Mouse (Mus musculus): ENCODE results near the gene Mesd. TPM values are rescaled to one million over a fixed set of nuclear protein-coding genes. Genes with fewer than 3 reads are reported as not detected.

The Mesd gene
- polyA plus RNA-seq, 1 experiment from 2014 or later, result 56.2 TPM

- H3K4me1 ChIP-seq (ENCODE audit: control insufficient read depth, insufficient read depth, low read length), result no peaks in the 10 kb centered on the region
- no peak overlapping the region for H3K9ac ChIP-seq (ENCODE audit: low read length)
- H3K4me3 ChIP-seq (ENCODE audit: low read depth, low read length), result no peak overlapping the region
- H3K27ac ChIP-seq (ENCODE audit: low read depth, low read length), result no peak overlapping the region
- no peaks in the 10 kb centered on the region for H3K27me3 ChIP-seq (replicated peaks; ENCODE audit: control insufficient read depth, insufficient read depth, low read length)
- H3K9me3 ChIP-seq (replicated peaks; ENCODE audit: control insufficient read depth, low read length), result no peaks in the 10 kb centered on the region
- DNase-seq (ENCODE audit: low spot score) (no peak), ATAC-seq (no peak)
- WGBS, result 76% methylated on average over 3 of the region's 3 CpGs
- peaks cover 59% of the 10 kb centered on the region for H3K36me3 ChIP-seq (ENCODE audit: control insufficient read depth, insufficient read depth, low read length)
- H3K4me2 ChIP-seq (ENCODE audit: low read length), result no peak overlapping the region
Measured at GRCm38 (mm10) chr7:83900519-83900918, 16.3 kb downstream of the Mesd start.

GRCm38 (mm10) chr7:83901425-83901824, 17.2 kb downstream of the Mesd start:
- WGBS, result 90% methylated on average over 4 of the region's 4 CpGs
- H3K36me3 ChIP-seq (ENCODE audit: control insufficient read depth, insufficient read depth, low read length), result peaks cover 50% of the 10 kb centered on the region

GRCm38 (mm10) chr7:83902296-83903145, 18.3 kb downstream of the Mesd start:
- H3K36me3 ChIP-seq (ENCODE audit: control insufficient read depth, insufficient read depth, low read length), result peaks cover 41% of the 10 kb centered on the region
- no peaks in the 10 kb centered on the region for H3K9me3 ChIP-seq (replicated peaks; ENCODE audit: control insufficient read depth, low read length)
- H3K27ac ChIP-seq (ENCODE audit: low read depth, low read length), result no peak overlapping the region
- no peak overlapping the region for H3K4me3 ChIP-seq (ENCODE audit: low read depth, low read length)
- DNase-seq (ENCODE audit: low spot score), result no peak
- H3K4me1 ChIP-seq (ENCODE audit: control insufficient read depth, insufficient read depth, low read length), result no peaks in the 10 kb centered on the region
- no peaks in the 10 kb centered on the region for H3K27me3 ChIP-seq (replicated peaks; ENCODE audit: control insufficient read depth, insufficient read depth, low read length)
- ATAC-seq, result no peak
- no peak overlapping the region for H3K4me2 ChIP-seq (ENCODE audit: low read length)
- H3K9ac ChIP-seq (ENCODE audit: low read length), result no peak overlapping the region
- 72% methylated on average over 5 of the region's 5 CpGs for WGBS

More at GRCm38 (mm10) chr7:83901425-83901824, 17.2 kb downstream of the Mesd start:
- DNase-seq (ENCODE audit: low spot score) (no peak), ATAC-seq (no peak)
- H3K9me3 ChIP-seq (replicated peaks; ENCODE audit: control insufficient read depth, low read length), result no peaks in the 10 kb centered on the region
- H3K4me2 ChIP-seq (ENCODE audit: low read length), result no peak overlapping the region
- no peaks in the 10 kb centered on the region for H3K27me3 ChIP-seq (replicated peaks; ENCODE audit: control insufficient read depth, insufficient read depth, low read length)
- H3K9ac ChIP-seq (ENCODE audit: low read length), result no peak overlapping the region
- H3K4me1 ChIP-seq (ENCODE audit: control insufficient read depth, insufficient read depth, low read length), result no peaks in the 10 kb centered on the region
- H3K27ac ChIP-seq (ENCODE audit: low read depth, low read length), result no peak overlapping the region
- no peak overlapping the region for H3K4me3 ChIP-seq (ENCODE audit: low read depth, low read length)

GRCm38 (mm10) chr7:83904831-83905230, 20.6 kb downstream of the Mesd start:
- Histone ChIP-seq H3K4me1 (ENCODE audit: control insufficient read depth, insufficient read depth, low read length) (no peaks in the 10 kb centered on the region), H3K27ac (ENCODE audit: low read depth, low read length) (no peak overlapping the region), H3K9me3 (replicated peaks; ENCODE audit: control insufficient read depth, low read length) (no peaks in the 10 kb centered on the region), H3K27me3 (replicated peaks; ENCODE audit: control insufficient read depth, insufficient read depth, low read length) (no peaks in the 10 kb centered on the region), H3K4me2 (ENCODE audit: low read length) (no peak overlapping the region), H3K36me3 (ENCODE audit: control insufficient read depth, insufficient read depth, low read length) (peaks cover 18% of the 10 kb centered on the region), H3K9ac (ENCODE audit: low read length) (no peak overlapping the region), H3K4me3 (ENCODE audit: low read depth, low read length) (no peak overlapping the region)
- 92% methylated on average over 3 of the region's 3 CpGs for WGBS
- DNase-seq (ENCODE audit: low spot score) (no peak), ATAC-seq (no peak)

GRCm38 (mm10) chr7:83911909-83912308, 27.6 kb downstream of the Mesd start:
- H3K27me3 ChIP-seq (replicated peaks; ENCODE audit: control insufficient read depth, insufficient read depth, low read length), result no peaks in the 10 kb centered on the region
- H3K9ac ChIP-seq (ENCODE audit: low read length), result no peak overlapping the region
- ATAC-seq, result no peak
- H3K36me3 ChIP-seq (ENCODE audit: control insufficient read depth, insufficient read depth, low read length), result no peaks in the 10 kb centered on the region
- no peaks in the 10 kb centered on the region for H3K9me3 ChIP-seq (replicated peaks; ENCODE audit: control insufficient read depth, low read length)
- no peak overlapping the region for H3K27ac ChIP-seq (ENCODE audit: low read depth, low read length)
- DNase-seq (ENCODE audit: low spot score), result no peak
- H3K4me3 ChIP-seq (ENCODE audit: low read depth, low read length), result no peak overlapping the region
- H3K4me2 ChIP-seq (ENCODE audit: low read length), result no peak overlapping the region
- 85% methylated on average over 3 of the region's 3 CpGs for WGBS
- no peaks in the 10 kb centered on the region for H3K4me1 ChIP-seq (ENCODE audit: control insufficient read depth, insufficient read depth, low read length)

GRCm38 (mm10) chr7:83913405-83913932, 29.2 kb downstream of the Mesd start:
- no peaks in the 10 kb centered on the region for H3K9me3 ChIP-seq (replicated peaks; ENCODE audit: control insufficient read depth, low read length)
- H3K4me3 ChIP-seq (ENCODE audit: low read depth, low read length), result no peak overlapping the region
- WGBS, result 94% methylated on average over 6 of the region's 6 CpGs
- no peaks in the 10 kb centered on the region for H3K36me3 ChIP-seq (ENCODE audit: control insufficient read depth, insufficient read depth, low read length)
- no peak overlapping the region for H3K27ac ChIP-seq (ENCODE audit: low read depth, low read length)
- ATAC-seq (no peak), DNase-seq (ENCODE audit: low spot score) (no peak)
- H3K4me1 ChIP-seq (ENCODE audit: control insufficient read depth, insufficient read depth, low read length), result no peaks in the 10 kb centered on the region
- no peaks in the 10 kb centered on the region for H3K27me3 ChIP-seq (replicated peaks; ENCODE audit: control insufficient read depth, insufficient read depth, low read length)
- H3K9ac ChIP-seq (ENCODE audit: low read length), result no peak overlapping the region
- no peak overlapping the region for H3K4me2 ChIP-seq (ENCODE audit: low read length)

- Histone ChIP-seq H3K9me3 (replicated peaks; ENCODE audit: control insufficient read depth, low read length) (no peaks in the 10 kb centered on the region), H3K4me3 (ENCODE audit: low read depth, low read length) (no peak overlapping the region), H3K36me3 (ENCODE audit: control insufficient read depth, insufficient read depth, low read length) (no peaks in the 10 kb centered on the region), H3K9ac (ENCODE audit: low read length) (no peak overlapping the region), H3K4me2 (ENCODE audit: low read length) (no peak overlapping the region), H3K27me3 (replicated peaks; ENCODE audit: control insufficient read depth, insufficient read depth, low read length) (no peaks in the 10 kb centered on the region), H3K4me1 (ENCODE audit: control insufficient read depth, insufficient read depth, low read length) (no peaks in the 10 kb centered on the region), H3K27ac (ENCODE audit: low read depth, low read length) (no peak overlapping the region)
- ATAC-seq (0 out of 2 replicates have a peak, but pooled peaks have one; percentile 2), DNase-seq (ENCODE audit: low spot score) (no peak)
- 81% methylated on average over 9 of the region's 9 CpGs for WGBS
Measured at GRCm38 (mm10) chr7:83913995-83914394, 29.7 kb downstream of the Mesd start.

- 1% methylated on average over 3 of the region's 3 CpGs for WGBS
- peak; percentile 72 for ATAC-seq
Measured at GRCm38 (mm10) chr7:83914566-83914965, 30.3 kb downstream of the Mesd start.

GRCm38 (mm10) chr7:83920241-83920640, 36.0 kb downstream of the Mesd start:
- WGBS, result 79% methylated on average over 4 of the region's 4 CpGs
- DNase-seq (ENCODE audit: low spot score) (peak; percentile 51), ATAC-seq (no peak)
- no peak overlapping the region for H3K9ac ChIP-seq (ENCODE audit: low read length)
- H3K36me3 ChIP-seq (ENCODE audit: control insufficient read depth, insufficient read depth, low read length), result no peaks in the 10 kb centered on the region
- H3K27ac ChIP-seq (ENCODE audit: low read depth, low read length), result no peak overlapping the region
- H3K4me3 ChIP-seq (ENCODE audit: low read depth, low read length), result no peak overlapping the region
- H3K9me3 ChIP-seq (replicated peaks; ENCODE audit: control insufficient read depth, low read length), result no peaks in the 10 kb centered on the region
- no peak overlapping the region for H3K4me2 ChIP-seq (ENCODE audit: low read length)
- H3K4me1 ChIP-seq (ENCODE audit: control insufficient read depth, insufficient read depth, low read length), result no peaks in the 10 kb centered on the region
- H3K27me3 ChIP-seq (replicated peaks; ENCODE audit: control insufficient read depth, insufficient read depth, low read length), result no peaks in the 10 kb centered on the region

More at GRCm38 (mm10) chr7:83914566-83914965, 30.3 kb downstream of the Mesd start:
- Histone ChIP-seq H3K27me3 (replicated peaks; ENCODE audit: control insufficient read depth, insufficient read depth, low read length) (no peaks in the 10 kb centered on the region), H3K4me1 (ENCODE audit: control insufficient read depth, insufficient read depth, low read length) (no peaks in the 10 kb centered on the region), H3K9ac (ENCODE audit: low read length) (no peak overlapping the region), H3K4me2 (ENCODE audit: low read length) (no peak overlapping the region), H3K27ac (ENCODE audit: low read depth, low read length) (no peak overlapping the region), H3K4me3 (ENCODE audit: low read depth, low read length) (no peak overlapping the region), H3K9me3 (replicated peaks; ENCODE audit: control insufficient read depth, low read length) (no peaks in the 10 kb centered on the region), H3K36me3 (ENCODE audit: control insufficient read depth, insufficient read depth, low read length) (no peaks in the 10 kb centered on the region)
- DNase-seq (ENCODE audit: low spot score), result peak; percentile 90

Data from forebrain, embryonic 14.5 days (tissue).